Mouse (Mus musculus) cerebellum, adult 9-10 months (tissue): ENCODE measurements at regions not wholly inside any gene's neighbourhood (a gene's known extent, or its start where the extent isn't known, plus 50 kb on each side); places are given as distances from the start of the nearest gene placed in this dataset.
"Not testable (repeated sequence)": the region's sequence is repeated elsewhere in the genome, so short reads cannot be mapped to it uniquely, and the experiment has no call there.

Experiments used
- DNase-seq: peaks from one replicate; pipeline ENCODE4 v3.0.0; 2022

GRCm38 (mm10) chr13:75295818-75296217 lies 206.2 kb downstream of the Pcsk1 start:
- DNase-seq = peak; percentile 21

DNA sequence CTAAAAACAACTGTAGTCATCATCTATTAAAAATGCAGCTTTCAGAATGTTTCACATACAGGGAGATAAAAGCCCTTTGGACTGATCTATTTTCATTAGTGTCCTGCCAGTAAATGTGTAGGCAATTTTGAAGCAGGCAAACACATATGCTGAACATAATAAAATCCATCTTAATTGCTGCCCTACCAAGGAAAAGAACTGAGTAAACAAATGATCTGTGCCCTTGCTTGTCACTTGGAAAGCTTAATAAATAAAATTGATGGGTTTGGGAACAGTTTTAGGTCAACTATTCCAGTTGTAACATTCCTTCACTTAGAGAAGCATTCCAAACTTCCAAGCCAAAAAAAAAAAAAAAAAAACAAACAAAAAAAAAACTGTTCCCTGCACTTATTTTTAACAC lies 230.2 kb downstream of the Pcsk1 start:
- no peak for DNase-seq

- DNase-seq = no peak
These were observed 230.6 kb downstream of the Pcsk1 start for GRCm38 (mm10) chr13:75320239-75320638.

GRCm38 (mm10) chr13:75337054-75337453 lies 247.4 kb downstream of the Pcsk1 start:
- DNase-seq = no peak

GRCm38 (mm10) chr13:75343422-75343821 lies 253.8 kb downstream of the Pcsk1 start:
- no peak for DNase-seq

DNA sequence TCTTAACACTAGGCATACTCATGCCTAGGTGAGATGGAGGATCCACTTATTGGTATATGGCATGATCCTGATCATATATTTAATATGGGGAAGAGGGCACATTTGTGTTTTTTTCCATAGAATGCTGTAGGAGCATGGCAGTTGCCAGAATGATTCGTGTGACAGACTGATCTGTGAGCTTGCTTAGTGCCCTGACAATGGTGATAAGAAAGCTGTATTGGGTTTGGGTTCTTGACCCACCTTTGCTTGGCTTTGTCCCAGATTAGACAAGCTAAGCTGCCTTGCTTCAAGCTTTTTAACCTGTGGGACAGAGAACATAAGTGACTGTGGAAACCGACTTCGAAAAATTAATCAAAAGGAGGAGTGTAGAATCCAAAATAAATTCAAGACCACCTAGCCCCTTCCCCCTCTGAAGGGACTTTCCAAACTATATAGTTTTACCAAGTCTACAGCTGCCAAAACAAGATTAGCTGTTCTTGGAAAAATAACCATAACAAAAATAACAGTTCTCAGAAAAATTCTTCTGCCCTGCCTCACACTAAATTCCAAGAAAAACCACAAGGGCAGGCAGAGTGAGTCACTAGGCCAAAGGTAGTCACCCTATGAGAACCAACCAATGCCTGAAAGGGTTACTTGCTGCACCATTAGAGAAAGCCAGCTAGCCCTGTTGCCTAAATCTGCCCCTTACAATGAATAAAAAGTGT lies 277.2 kb downstream of the Pcsk1 start:
- no peak for DNase-seq

DNA sequence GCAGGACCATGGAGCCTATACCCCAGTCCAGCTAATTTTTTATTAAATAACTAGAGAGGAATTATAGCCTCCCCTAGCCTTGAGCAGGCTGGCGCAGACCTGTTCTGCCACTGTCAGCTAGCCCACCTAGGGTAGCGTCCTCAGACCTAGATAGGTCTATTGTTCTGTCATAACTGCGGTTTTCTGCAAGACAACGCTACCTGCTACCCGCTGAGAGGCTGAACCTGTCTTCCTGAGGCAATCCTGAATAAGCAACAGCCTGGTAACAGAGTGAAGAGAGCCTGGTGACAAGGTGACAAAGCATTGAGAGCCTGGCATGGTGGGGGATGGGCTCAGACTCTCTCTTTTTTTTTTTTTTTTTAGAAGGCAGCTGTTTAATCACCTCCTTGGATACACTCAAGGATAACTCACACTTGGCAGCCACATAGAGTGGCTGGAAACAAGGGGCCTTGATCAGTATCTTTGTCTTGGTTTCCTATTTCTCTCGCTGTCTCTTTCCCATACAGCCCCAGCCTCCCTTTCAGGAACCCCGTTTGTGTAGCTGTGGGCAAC lies 278.7 kb downstream of the Pcsk1 start:
- no peak for DNase-seq

GRCm38 (mm10) chr13:75377100-75377499 lies 287.5 kb downstream of the Pcsk1 start:
- DNase-seq = not testable (repeated sequence)

DNA sequence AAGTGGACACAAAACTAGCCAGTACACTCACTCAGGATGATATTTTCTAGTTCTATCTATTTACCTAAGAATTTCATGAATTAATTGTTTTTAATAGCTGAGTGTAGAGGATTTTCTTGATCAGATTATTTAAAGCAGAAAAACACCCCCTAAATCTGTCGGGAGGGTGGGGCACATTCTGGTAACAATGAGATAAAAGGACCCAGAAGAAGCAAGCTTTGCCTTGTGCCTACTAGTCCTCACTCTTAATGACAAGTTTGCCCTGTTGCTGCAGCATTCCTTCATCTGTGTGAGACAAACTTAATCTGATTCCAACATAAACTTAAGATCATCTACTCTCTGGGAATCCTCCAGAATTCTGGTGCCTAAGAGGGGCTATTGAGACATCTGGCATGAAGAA lies 288.1 kb downstream of the Pcsk1 start:
- DNase-seq = no peak

DNA sequence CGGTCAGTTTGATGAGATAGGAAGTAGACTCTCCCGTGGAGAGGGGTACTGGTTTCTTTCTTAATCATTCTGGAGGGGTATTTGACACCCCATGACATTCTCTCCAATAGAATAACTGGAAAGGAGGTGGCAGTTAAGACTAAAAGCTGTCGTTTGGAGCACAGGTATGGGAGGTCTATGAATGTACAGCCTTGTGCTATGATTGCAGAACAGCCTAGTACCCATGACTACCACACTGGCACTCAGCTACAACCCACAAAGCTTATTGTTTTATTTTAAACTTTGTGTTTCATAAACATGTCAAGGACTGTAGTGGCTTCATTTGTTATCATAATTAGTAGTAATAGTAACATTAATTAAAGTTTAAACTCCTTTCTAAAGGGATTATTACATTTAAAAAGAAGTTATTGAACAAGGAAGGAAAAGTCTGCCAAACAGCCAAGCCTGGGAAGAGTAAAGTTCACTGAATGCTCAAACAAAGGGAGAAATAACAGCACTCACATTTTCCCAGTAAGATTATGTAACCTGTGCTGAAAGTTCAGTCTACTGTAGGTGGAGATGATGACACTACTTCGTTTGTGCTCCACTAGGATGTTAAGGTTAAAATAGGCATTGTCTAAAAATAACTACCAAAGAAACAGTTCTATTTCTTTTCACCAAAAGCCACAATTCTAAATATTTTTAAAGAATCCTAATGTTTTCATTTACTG lies 295.2 kb downstream of the Pcsk1 start:
- no peak for DNase-seq

GRCm38 (mm10) chr13:75389211-75389610 lies 299.6 kb downstream of the Pcsk1 start:
- no peak for DNase-seq

GRCm38 (mm10) chr13:75390177-75390576 lies 300.6 kb downstream of the Pcsk1 start:
- no peak for DNase-seq

GRCm38 (mm10) chr13:75399846-75400245 lies 306.7 kb upstream of the Ell2 start:
- DNase-seq = not testable (repeated sequence)

DNA sequence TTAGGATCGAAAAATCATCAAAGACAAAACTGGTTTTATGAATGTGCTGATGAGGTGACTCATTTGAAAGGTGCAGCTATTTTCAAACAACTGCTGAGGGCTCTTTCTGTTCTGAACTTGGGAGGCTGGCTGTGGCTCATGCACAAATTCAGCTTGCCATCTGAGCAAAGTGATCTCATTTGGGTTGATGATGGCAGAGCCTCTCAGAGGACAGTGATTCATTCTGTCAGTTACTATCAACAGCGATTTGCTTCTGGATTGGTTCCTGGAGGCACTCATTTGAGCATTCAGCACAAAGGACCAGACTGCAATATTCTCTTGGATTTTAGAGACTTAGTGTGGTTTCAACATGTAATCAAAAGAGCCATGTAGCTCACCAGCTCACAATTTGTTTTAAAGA lies 285.8 kb upstream of the Ell2 start:
- no peak for DNase-seq

GRCm38 (mm10) chr13:75426971-75427370 lies 279.6 kb upstream of the Ell2 start:
- no peak for DNase-seq

GRCm38 (mm10) chr13:75439170-75439569 lies 267.4 kb upstream of the Ell2 start:
- no peak for DNase-seq

DNA sequence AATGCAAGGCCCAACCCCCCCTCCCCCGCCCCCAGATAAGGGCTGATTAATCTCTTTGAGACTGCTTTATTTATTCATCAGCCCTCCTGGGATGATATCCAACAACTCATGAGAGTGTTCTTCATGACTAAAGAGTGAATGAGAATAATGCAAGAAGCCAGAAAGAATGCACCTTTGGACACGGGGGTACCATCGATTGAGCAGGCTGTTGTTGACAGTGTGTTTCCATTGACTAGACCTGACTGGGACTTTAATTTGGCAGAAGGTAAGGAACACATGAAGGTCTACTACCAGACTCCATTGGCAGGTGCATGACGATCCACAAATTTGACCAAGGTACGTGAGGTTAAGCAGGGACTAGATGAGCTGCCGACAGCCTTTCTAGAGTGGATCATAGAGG lies 266.5 kb upstream of the Ell2 start:
- no peak for DNase-seq

DNA sequence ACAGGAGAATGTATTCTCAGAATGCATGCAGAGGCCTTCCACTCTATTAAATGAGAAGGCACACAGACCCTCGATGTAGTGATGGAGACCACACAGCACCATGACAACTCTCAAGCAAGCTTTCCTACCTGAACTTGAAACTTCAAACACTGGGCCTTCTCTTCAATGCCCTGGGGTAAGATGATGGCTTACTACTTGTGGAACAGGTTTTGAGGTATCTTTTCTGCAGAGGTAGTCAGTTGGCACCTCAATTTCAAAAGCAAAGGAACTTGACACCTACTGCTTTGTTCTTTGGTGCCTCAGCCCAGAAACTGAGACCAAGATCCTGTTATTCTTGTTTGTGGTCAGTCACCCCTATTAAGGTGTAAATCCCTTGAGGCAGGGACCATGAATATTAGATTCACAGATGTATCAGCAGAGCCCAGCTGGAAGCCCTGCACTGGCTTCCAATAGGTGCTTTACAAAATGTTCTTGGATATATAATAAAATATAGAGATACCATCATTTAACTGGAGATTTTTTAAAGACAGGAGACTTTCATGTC lies 246.2 kb upstream of the Ell2 start:
- no peak for DNase-seq

DNA sequence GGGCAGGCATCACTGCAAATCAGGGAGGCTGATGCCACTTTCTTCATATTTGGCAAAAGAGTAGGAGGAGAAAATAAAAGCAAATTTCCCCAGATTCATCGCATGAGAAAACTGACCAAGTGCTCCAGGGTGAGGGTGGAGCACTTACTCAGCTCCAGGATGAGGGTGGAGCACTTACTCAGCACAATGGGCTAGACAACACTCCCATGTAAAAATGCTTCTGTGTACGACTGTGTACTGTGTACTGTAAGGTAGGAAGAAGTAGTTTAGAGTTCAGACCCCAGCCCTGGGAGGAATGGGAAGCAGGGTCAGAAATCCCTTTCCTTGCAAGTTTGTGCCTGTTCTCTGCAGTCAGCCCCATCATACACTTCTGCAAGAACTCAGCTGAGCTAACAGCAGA lies 245.3 kb upstream of the Ell2 start:
- no peak for DNase-seq

- no peak for DNase-seq
These were observed 239.3 kb upstream of the Ell2 start for GRCm38 (mm10) chr13:75467225-75467624.

- DNase-seq = no peak
These were observed 230.5 kb upstream of the Ell2 start for GRCm38 (mm10) chr13:75475828-75476597.

GRCm38 (mm10) chr13:75483157-75483915 lies 223.2 kb upstream of the Ell2 start:
- DNase-seq = not testable (repeated sequence)
